Mouse (Mus musculus) forebrain, embryonic 12.5 days (tissue): ENCODE measurements around the gene Amigo1. TPM values are rescaled to one million over a fixed set of nuclear protein-coding genes. Genes with fewer than 3 reads are reported as not detected.

Source experiments
- ATAC-seq: fragments of 200-750 bp; cut with Nextera tagmentation; 2 replicates; pipeline ENCODE4 v1.8.0; 2017; ENCODE audit warnings: moderate TSS enrichment; ENCODE audit not compliant: low FRiP score
- H3K27ac ChIP-seq: fragments of 300-500 bp; sonication (generic); 2 replicates; pipeline ENCODE4 v1.5.1; 2016; ENCODE audit warnings: mild to moderate bottlenecking
- H3K27me3 ChIP-seq: fragments of 300-500 bp; sonication (generic); 2 replicates; pipeline ENCODE4 v1.6.1; 2016; ENCODE audit warnings: mild to moderate bottlenecking
- H3K36me3 ChIP-seq: fragments of 300-500 bp; sonication (generic); replicated peaks from 2 replicates; pipeline ENCODE4 v1.6.1; 2016; ENCODE audit warnings: mild to moderate bottlenecking
- H3K4me1 ChIP-seq: fragments of 300-500 bp; sonication (generic); 2 replicates; pipeline ENCODE4 v1.6.1; 2016
- H3K4me2 ChIP-seq: fragments of 300-500 bp; sonication (generic); 2 replicates; pipeline ENCODE4 v1.6.1; 2016; ENCODE audit warnings: mild to moderate bottlenecking, moderate library complexity
- H3K4me3 ChIP-seq: fragments of 300-500 bp; sonication (generic); replicated peaks from 2 replicates; pipeline ENCODE4 v1.5.1; 2016; ENCODE audit warnings: mild to moderate bottlenecking
- H3K9ac ChIP-seq: fragments of 300-500 bp; sonication (generic); 2 replicates; pipeline ENCODE4 v1.6.1; 2016; ENCODE audit warnings: mild to moderate bottlenecking
- H3K9me3 ChIP-seq: fragments of 300-500 bp; sonication (generic); 2 replicates; pipeline ENCODE4 v1.6.1; 2016
- WGBS: fragments of 180-500 bp; shearing (Covaris S2); methylation state at CpG from one replicate; pipeline ENCODE4 v1.1.7; 2016; 5-methylcytosine and 5-hydroxymethylcytosine counted together
- polyA plus RNA-seq: library from polyadenylated mRNA; unstranded; fragments of >200 nt; fragmentation: Nextera tagmentation; extraction: Ambion mirVana; gene quantifications from 2 replicates; pipeline ENCODE4 v1.2.1, GENCODE M21; 2016

Gene Amigo1
- polyA plus RNA-seq, result 7.5 and 8.9 TPM in 2 replicates

DNA sequence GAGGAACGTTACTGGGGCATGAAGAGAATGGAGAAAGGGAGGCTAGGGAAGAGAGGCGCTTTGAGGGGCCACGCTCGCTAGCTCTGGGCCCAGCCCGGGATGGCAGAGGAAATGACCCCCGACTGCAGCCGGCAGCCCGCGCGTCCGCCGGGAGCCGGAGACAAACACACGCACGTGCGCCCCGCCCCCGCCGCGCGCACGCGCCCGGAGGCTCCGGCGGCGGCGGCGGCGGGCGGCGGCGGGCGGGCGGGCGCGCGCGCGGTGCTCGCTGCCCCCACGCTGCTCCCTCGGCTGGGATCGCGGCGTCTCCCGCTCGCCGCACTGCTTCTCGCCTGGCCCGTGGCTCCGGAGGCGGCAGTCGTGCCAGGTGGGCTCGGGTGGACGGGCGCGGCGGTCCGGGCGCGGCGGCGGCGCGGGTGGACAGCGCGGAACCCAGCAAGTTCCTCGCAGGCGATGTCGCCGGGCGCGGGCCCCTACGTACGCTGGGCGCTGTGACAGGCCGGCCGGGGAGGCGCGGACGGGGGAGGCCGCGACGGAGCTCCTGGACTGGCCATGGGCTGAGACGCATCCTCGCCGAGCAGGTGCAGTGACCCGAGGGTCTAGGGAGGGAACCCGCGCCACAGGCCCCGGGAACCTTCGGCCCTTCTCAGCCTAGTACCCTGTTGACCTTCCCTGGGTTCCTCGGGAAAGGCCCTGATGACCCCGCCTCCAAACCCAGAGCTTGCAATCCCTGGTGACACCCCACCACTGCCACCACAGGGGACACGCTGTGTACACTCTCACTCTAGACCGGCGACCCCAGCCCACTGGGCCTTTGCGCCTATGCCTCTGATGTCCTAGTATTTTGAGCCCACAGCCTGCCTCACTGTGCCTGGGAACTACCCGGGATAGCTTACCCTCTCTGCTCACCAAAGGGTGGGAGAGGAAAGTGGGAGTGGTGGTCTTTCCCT is at the start of gene Amigo1:
TSS of gene Amigo1 (plus strand) at position 238 of the 950 bp plus-strand sequence.
- 1% methylated on average over 66 of the region's 100 CpGs for WGBS
- H3K9ac ChIP-seq, result peak within 1 kb of the TSS; percentile 88
- H3K4me1 ChIP-seq, result peaks cover 20% of the 10 kb centered on the region
- peaks cover 15% of the 10 kb centered on the region for H3K27me3 ChIP-seq
- 0 out of 2 replicates have a peak within 1 kb of the TSS, but pooled peaks have one; percentile 46 for H3K27ac ChIP-seq
- H3K4me3 ChIP-seq, result peak within 1 kb of the TSS; percentile 82
- H3K36me3 ChIP-seq, result peaks cover 10% of the 10 kb centered on the region
- peak within 1 kb of the TSS; percentile 92 for H3K4me2 ChIP-seq
- ATAC-seq, result peak; percentile 79
- no peaks in the 10 kb centered on the region for H3K9me3 ChIP-seq

DNA sequence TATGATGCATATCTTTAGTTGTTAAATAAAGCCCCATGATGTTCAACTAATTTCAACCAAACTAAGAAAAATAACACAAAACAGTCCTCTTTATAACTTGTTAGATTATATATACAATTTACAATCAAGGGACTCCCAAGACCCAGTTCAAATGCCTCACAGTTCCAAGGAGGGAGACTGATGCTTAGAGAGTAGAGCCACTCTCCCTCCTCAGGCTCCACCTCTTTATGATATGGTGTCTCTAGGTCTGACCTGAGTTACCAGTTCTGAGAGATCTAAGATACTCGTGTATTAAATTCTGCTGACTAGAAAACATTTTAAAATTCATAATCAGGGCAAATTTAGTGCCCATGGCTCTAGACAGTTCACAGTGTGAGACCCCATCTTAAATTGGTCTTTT is 47.0 kb upstream of the Amigo1 start:
- no peak for ATAC-seq
- Histone ChIP-seq H3K4me1 (peaks cover under 1% of the 10 kb centered on the region), H3K36me3 (peaks cover 8% of the 10 kb centered on the region), H3K9ac (no peak overlapping the region), H3K27ac (no peak overlapping the region), H3K4me2 (no peak overlapping the region), H3K4me3 (no peak overlapping the region), H3K9me3 (no peaks in the 10 kb centered on the region), H3K27me3 (no peaks in the 10 kb centered on the region)
- 81% methylated on average over 1 of the region's 1 CpGs for WGBS

DNA sequence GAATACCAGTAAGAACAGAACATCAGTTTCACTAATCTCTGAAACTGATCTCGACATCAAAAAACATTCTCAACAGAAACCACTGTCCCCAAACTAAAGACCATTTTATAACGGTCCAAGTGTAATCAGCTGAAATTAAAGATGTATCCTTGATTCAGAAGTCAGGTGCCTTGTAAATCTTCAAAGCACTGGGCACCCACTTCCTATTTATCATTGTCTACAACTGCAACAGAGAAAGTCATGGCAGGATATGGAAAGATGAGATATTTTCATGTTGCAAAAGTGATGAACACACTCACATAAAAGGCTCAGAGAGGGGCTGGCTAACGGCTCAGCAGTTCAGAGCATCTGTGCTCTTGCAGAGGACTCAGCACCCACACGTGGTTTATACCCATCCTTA is 45.3 kb upstream of the Amigo1 start:
- no peak for ATAC-seq
- Histone ChIP-seq H3K4me3 (no peak overlapping the region), H3K9ac (no peak overlapping the region), H3K27ac (no peak overlapping the region), H3K27me3 (no peaks in the 10 kb centered on the region), H3K9me3 (no peaks in the 10 kb centered on the region), H3K36me3 (peaks cover 8% of the 10 kb centered on the region), H3K4me2 (no peak overlapping the region), H3K4me1 (peaks cover 14% of the 10 kb centered on the region)
- 89% methylated on average over 4 of the region's 4 CpGs for WGBS

DNA sequence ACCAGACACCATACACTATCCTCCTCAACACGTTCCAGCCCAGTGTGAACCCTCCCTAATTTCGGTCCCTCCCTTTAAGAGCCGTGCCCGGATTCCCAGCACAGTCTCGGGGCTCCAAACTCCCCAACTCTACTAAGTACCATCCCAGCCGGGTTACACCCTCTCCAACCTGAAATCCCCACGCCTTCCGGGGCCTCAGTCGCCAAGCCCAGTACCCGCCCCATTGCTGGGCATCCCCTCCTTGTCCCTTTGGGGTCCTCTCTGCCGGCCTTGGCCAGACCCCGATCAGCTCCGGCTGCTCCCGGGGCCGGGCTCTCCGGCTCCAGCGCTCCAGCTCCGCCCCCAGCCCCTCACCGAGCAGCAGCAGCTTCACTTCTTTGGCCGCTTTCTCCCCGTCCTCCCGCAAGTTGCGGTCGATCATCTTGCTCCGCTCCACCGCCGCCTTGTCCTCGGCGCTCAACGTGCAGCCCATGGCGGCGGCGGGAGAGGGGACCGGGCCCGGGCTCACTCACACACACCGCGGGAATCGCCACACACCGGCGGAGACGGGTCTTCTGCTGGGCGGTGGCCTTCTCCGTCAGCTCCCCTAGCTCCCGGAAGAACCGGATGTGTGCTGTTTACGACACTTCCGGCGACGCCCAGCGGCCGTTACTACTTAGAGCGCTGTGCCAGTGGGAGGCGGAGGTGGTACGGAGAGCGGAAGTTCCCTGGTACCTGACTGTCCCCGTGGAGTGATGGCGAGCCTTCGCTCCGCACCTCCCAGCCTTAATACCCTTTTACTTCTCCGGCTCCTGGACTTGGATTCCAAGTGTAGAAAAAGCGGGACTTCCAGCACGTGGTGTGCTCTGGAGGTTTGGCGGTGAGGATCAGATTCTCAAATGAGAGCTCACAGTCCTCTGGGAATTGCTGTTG is 40.3 kb upstream of the Amigo1 start, which contains the start of gene Gnai3:
TSS of gene Gnai3 (minus strand) at position 613 of the 912 bp plus-strand sequence.
- H3K9me3 ChIP-seq, result no peaks in the 10 kb centered on the region
- under 1% methylated on average over 63 of the region's 63 CpGs for WGBS

DNA sequence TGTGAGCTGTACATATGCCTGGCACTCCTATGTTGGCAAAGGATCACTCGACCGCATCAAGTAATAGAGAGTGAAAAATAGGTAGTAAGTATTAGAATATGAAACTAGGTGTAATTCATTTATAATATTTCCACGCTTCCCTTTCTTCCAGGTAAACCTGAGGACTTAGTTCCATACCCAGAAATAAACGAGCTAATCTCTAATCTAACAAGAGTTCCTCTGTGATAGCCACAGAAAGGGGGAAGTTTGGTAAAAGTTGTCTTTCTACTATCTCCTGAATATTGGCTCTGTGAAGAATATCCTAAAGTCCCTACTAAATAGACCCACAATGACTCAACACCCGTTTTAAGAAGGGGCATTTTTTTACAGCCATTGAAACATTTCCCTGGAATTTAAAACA is 39.5 kb upstream of the Amigo1 start:
- Histone ChIP-seq H3K4me1 (peaks cover 27% of the 10 kb centered on the region), H3K4me3 (peak overlapping the region; percentile 96), H3K4me2 (peak overlapping the region; percentile 85), H3K9me3 (no peaks in the 10 kb centered on the region), H3K36me3 (no peaks in the 10 kb centered on the region), H3K9ac (peak overlapping the region; percentile 92), H3K27ac (no peak overlapping the region), H3K27me3 (no peaks in the 10 kb centered on the region)
- 53% methylated on average over 5 of the region's 5 CpGs for WGBS
- no peak for ATAC-seq

More for the DNA sequence above, 40.3 kb upstream of the Amigo1 start, which contains the start of gene Gnai3:
- Histone ChIP-seq H3K36me3 (no peaks in the 10 kb centered on the region; the same call in 1 of the 2 replicates), H3K4me2 (peak within 1 kb of the TSS; percentile 85), H3K4me3 (peak within 1 kb of the TSS; percentile 96), H3K4me1 (peaks cover 27% of the 10 kb centered on the region), H3K27ac (peak within 1 kb of the TSS; percentile 95), H3K27me3 (no peaks in the 10 kb centered on the region), H3K9ac (peak within 1 kb of the TSS; percentile 92)
- peak; percentile 97 for ATAC-seq

DNA sequence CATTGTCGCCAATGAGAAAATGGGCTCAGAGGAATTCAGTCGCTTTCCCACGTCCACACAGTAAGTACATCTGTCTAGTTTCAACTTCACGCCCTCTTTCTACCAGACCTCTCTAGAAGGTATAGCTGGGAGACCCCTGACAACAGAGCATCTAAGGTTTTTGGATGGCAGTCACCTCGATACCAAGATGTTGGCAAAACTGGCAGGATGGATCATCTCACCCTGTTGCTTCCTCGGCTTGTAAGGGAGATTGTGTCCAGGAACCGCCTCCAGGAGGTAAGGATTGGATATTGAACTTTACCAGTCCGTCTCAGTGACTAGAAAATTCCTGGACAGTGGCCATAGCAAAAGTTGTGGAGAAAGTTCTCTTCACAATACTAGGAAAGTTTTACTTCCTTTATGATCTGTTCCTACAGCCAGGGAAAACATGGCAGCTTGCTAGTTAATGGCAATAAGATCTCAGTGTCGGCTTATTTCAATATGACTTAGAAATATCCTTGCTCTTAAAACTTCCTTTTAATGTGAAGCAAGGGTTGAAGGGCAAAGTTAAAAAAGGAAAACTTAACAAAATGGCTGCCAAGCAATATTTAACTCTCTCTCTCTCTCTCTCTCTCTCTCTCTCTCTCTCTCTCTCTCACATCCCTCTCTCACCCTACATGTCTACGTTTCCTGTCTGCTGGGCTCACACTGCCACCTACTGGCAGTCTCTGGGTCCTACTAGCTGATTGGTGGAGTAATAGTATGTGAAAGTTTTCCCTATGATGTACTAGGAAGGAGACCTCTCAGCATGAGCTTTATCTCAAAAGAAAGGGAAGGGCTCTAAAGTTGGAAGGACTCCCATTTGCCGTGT is 38.5 kb upstream of the Amigo1 start:
- 0 out of 2 replicates have a peak, but pooled peaks have one; percentile 45 for ATAC-seq
- Histone ChIP-seq H3K4me1 (peaks cover 27% of the 10 kb centered on the region), H3K27ac (no peak overlapping the region), H3K27me3 (no peaks in the 10 kb centered on the region), H3K9ac (no peak overlapping the region), H3K4me3 (no peak overlapping the region), H3K4me2 (no peak overlapping the region), H3K36me3 (no peaks in the 10 kb centered on the region), H3K9me3 (no peaks in the 10 kb centered on the region)
- WGBS, result 68% methylated on average over 11 of the region's 11 CpGs

DNA sequence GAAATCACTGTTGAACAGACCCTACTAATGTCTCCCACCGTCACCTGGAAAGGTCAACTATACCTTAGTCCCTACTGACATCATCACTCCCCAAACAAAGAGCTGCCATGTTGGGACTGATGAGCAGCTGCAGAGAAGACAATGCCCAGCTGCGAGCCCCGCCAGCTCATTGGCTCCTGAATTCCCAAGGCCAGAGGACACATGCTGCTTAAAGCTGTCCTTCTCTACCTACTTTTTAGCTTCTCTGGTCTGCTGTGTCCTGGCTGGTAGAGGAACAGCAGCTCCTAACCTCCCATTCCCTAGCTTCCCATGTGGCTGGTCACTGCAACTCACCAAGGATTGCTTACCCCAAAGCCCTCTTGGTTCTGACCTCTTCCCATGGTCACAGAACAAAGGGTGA is 33.8 kb upstream of the Amigo1 start:
- no peak for ATAC-seq
- Histone ChIP-seq H3K4me1 (peaks cover 9% of the 10 kb centered on the region), H3K4me2 (no peak overlapping the region), H3K27me3 (no peaks in the 10 kb centered on the region), H3K9me3 (no peaks in the 10 kb centered on the region), H3K27ac (no peak overlapping the region), H3K9ac (no peak overlapping the region), H3K36me3 (no peaks in the 10 kb centered on the region), H3K4me3 (no peak overlapping the region)
- WGBS, result 92% methylated on average over 3 of the region's 3 CpGs

DNA sequence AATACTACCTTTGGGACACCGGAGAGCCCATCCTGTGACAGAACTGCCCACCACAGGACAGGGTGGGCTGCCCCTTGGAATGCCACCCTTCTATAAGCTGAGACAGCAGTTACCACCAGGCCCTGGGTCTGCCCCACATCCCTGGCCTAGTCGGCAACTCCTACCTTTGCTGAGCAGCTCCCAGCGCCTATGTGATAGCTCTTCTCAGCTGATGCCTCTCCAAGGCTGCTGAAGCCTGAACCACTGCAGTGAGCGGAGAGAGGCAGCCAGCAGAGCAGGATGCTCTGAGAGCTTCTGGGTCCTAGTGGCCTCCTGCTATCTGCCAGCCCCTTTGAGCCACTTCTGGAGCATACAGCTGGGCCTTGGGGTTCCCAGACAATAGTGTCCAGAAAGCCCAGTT is 31.5 kb upstream of the Amigo1 start, which contains the start of gene Gpr61:
TSS of gene Gpr61 (minus strand) at position 227 of the 400 bp plus-strand sequence.
- no peak within 1 kb of the TSS for H3K9ac ChIP-seq
- no peaks in the 10 kb centered on the region for H3K27me3 ChIP-seq
- H3K9me3 ChIP-seq, result no peaks in the 10 kb centered on the region
- H3K36me3 ChIP-seq, result no peaks in the 10 kb centered on the region
- H3K4me3 ChIP-seq, result no peak within 1 kb of the TSS
- no peak within 1 kb of the TSS for H3K27ac ChIP-seq
- H3K4me2 ChIP-seq, result no peak within 1 kb of the TSS
- H3K4me1 ChIP-seq, result peaks cover 20% of the 10 kb centered on the region
- WGBS, result 50% methylated on average over 4 of the region's 4 CpGs
- no peak for ATAC-seq

DNA sequence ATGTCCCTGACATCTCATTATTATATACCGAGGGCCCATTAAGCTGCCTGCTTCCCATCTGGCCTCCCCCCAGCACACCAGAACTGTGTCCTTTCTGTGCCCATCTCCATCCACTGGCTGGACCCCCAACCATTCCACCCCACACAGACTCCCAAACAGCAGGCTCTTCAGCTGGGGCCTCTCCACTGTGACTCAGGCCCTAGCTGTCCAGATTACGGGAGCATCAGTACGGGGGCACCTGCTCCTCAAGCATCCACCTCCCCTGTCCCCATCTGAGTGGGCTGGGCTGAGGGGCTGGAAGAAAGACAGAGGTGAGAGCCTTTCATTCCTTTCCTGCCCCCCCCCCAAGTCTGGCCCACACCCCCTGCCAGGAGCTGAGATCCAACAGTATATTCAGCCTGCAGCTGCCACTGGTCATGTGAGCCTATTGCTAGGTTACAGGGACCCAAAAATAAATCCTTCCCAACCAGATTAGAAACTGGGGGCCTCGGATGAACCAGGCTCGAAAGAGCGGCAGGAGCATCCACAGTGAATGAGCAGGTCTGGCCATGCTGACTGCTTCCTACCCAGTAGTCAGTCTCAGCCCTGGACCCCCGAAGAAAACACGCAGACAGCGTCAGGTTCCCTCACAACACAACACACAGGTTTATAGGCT is 27.6 kb upstream of the Amigo1 start:
- 52% methylated on average over 9 of the region's 9 CpGs for WGBS
- Histone ChIP-seq H3K27me3 (no peaks in the 10 kb centered on the region; the same call in 1 of the 2 replicates), H3K36me3 (no peaks in the 10 kb centered on the region), H3K4me3 (no peak overlapping the region), H3K27ac (peak overlapping the region; percentile 62), H3K9ac (no peak overlapping the region), H3K4me1 (peaks cover 20% of the 10 kb centered on the region), H3K9me3 (no peaks in the 10 kb centered on the region), H3K4me2 (no peak overlapping the region)
- peak; percentile 39; the same call in 1 of the 2 replicates for ATAC-seq

DNA sequence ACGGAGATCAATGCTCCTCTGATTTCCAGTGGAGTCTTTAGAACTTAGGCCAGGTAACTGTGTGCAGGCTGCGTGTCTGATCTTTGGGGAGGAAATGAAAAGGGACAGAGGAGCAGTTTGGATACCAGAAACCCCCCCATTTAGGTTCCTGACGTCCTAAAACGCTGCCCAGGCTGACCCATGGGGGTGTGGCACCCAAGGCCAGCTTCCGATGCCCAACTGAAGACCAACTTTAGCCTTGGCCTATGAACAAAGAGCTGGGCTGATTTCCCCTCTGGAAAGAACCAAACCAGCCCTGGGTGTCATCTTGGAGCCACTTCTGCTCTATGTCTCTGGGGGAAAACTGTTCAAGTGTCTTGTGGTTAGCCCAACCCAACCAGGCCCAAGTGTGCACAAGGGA is 22.0 kb upstream of the Amigo1 start:
- H3K4me2 ChIP-seq, result no peak overlapping the region
- peaks cover 46% of the 10 kb centered on the region for H3K4me1 ChIP-seq
- H3K9ac ChIP-seq, result no peak overlapping the region
- no peak overlapping the region for H3K27ac ChIP-seq
- no peaks in the 10 kb centered on the region for H3K36me3 ChIP-seq
- WGBS, result 72% methylated on average over 5 of the region's 5 CpGs
- ATAC-seq, result no peak
- H3K9me3 ChIP-seq, result no peaks in the 10 kb centered on the region
- no peak overlapping the region for H3K4me3 ChIP-seq
- peaks cover 13% of the 10 kb centered on the region for H3K27me3 ChIP-seq

DNA sequence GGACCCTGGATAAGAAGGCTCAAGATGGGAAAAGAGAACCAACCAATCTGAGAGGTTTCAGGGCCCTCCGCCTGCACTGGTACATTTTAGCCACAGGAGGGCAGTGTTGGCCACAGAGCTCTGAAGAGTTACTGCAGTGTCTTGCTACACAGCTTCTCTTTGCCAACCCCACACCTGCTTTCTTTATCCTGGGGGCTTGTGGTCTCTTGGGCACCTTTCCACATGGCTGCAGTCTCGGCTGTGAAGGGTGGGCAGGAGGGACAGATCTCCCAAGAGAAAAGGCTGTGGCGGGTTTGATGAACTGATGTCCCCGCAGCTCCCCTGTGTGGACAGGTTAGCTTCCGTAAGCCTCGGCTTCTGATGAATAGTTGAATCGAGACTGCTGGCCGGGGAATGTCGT is 21.3 kb upstream of the Amigo1 start:
- 18% methylated on average over 9 of the region's 9 CpGs for WGBS

More for the DNA sequence above, 21.3 kb upstream of the Amigo1 start:
- H3K27me3 ChIP-seq, result peaks cover 13% of the 10 kb centered on the region
- H3K4me3 ChIP-seq, result no peak overlapping the region
- no peaks in the 10 kb centered on the region for H3K9me3 ChIP-seq
- peaks cover 48% of the 10 kb centered on the region for H3K4me1 ChIP-seq
- no peak overlapping the region for H3K9ac ChIP-seq
- H3K27ac ChIP-seq, result no peak overlapping the region
- ATAC-seq, result peak; percentile 72
- H3K36me3 ChIP-seq, result no peaks in the 10 kb centered on the region
- H3K4me2 ChIP-seq, result peak overlapping the region; percentile 34
